Mouse (Mus musculus) frontal cortex, postnatal 25 days (tissue): Measurements from ENCODE around the gene Tefm.
A peak's percentile ranks its signal among the peaks of the same experiment; 100 is the strongest.
"Not testable (repeated sequence)": the region's sequence is repeated elsewhere in the genome, so short reads cannot be mapped to it uniquely, and the experiment has no call there.

Experiments
- DNase-seq, 2 experiments: peaks; one replicate each; pipeline ENCODE4 v3.0.0; 2022; ENCODE audit warnings: low spot score in 2 of 2

Gene Tefm

DNA sequence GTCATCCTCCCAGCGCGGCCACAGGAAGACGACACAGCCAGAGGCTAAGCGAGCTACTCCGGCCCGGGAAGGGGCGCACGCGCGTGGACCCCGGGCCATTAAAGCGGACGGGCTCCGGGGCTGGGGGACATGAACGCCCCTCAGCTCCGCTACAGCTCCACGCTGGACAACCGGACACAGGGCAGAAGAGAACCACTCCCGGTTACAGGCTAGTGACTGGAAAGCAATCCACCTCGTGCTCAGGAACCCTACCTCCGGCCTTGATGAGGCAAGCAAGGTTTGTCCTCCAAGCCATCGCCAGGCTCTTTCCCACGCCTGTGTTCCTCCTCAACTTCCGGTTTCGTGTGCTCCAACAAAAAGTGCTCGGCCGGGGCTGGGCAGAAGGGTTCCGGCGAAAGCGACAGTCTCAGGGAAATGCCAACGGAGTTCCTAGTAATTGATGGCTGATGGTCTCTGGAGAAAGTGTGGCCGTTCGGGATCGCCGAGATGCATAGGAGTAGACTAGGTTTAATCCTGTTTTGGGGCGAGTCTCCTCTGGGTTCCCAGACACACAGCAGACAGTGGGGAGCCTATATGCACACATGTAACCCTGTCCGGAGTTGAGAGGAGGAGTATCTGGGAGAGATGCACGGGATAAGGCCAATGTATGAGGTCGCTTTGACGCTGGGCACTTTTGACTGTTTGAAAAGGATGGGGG lies at the start of gene Tefm:
TSS of gene Tefm (minus strand) at position 351 of the 697 bp plus-strand sequence.
- peak; percentile 64 to 80 for DNase-seq

DNA sequence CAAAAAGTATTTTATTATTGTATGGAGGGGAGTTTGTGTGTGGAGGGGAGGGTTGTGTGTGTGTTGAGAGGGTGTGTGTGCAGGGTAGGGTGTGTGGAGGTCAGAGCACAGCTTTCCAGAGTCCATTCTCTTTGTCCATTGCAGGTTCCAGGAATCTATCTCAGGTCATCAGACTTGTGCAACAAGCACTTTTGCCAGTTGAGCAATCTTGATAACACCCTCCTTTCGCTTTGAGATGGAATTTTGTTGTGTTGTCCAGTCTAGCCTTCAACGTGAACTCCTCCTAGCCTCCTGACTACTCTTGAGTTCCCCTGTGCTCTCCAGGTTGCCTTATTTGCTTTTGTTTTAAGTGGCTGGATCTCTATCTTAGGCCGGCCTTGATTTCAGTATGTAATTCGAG lies 48.3 kb upstream of the Tefm start:
- DNase-seq = no peak

- DNase-seq = not testable (repeated sequence)
Observed at GRCm38 (mm10) chr11:80185441-80185976, 43.5 kb upstream of the Tefm start.

GRCm38 (mm10) chr11:80184531-80185071 lies 42.6 kb upstream of the Tefm start:
- DNase-seq = no peak

GRCm38 (mm10) chr11:80183705-80184255 lies 41.8 kb upstream of the Tefm start, which contains the start of gene Rnf135:
Gene Rnf135 (plus strand): TSS chr11:80183851.
- DNase-seq = peak; percentile 52 to 70

- DNase-seq = not testable (repeated sequence)
Observed at GRCm38 (mm10) chr11:80183054-80183704, 41.2 kb upstream of the Tefm start.

GRCm38 (mm10) chr11:80181021-80181749 lies 39.2 kb upstream of the Tefm start:
- DNase-seq = no peak

DNA sequence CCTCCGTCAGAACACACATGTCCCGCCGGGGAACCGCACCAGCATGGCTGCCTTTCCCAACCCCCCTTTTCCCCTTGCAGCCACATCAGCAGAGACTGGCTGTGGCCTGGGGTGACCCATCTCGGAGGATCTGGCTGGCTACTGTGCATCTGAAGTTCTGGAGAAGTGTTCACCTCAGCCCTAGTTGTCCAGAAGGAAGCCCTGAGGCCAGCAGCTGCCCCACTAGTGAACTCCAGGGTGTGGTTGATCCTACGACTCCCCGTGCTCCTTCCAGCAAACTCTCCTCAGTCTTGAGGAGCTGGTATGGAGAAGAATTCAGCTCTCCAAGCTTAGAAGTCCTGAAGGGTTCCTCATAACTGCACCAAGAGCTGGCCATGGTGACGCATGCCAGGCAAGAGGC lies 36.3 kb upstream of the Tefm start:
- DNase-seq = no peak

GRCm38 (mm10) chr11:80176911-80177895 lies 35.2 kb upstream of the Tefm start:
- DNase-seq = no peak

- DNase-seq = no peak
Observed at GRCm38 (mm10) chr11:80173963-80174670, 32.1 kb upstream of the Tefm start.

DNA sequence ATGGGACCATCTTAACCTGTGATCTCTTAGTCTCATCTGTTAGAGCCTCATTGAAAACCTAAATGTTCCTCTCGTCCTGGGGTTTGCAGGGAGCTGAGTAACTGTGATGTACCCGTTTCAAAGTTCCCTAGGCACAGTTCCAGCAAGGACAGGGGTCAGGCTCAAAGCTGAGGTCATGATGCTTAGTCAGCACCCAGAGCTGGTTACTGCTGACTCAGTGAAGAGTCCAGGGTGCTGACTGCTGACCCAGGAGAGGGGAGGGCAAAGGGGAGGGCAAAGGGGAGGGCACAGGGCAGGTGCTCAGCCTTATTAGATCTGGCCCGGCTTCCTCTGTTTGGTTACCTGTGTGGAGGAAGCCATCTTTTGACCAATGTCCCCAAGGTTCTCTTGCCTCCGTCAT lies 29.9 kb upstream of the Tefm start:
- DNase-seq = no peak

DNA sequence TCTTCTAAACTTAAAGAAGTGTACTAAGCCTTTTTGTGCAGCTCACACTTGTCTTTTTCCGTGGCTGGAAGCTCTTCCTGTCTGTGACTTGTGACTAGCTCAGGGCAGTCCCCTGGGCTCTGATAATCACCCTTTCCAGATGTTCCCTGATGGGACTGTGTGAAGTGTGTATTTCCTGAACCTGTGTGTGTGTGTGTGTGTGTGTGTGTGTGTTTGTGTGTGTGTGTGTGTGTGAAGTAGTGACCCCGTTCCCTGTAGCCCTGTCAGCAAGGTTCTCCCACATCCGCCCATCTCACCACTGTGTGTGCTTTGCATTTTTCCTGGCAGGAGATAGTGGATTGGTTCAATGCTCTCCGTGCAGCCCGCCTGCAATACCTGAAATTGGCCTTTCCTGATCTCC lies 28.4 kb upstream of the Tefm start:
- no peak for DNase-seq

GRCm38 (mm10) chr11:80169629-80170028 lies 27.7 kb upstream of the Tefm start:
- no peak for DNase-seq

DNA sequence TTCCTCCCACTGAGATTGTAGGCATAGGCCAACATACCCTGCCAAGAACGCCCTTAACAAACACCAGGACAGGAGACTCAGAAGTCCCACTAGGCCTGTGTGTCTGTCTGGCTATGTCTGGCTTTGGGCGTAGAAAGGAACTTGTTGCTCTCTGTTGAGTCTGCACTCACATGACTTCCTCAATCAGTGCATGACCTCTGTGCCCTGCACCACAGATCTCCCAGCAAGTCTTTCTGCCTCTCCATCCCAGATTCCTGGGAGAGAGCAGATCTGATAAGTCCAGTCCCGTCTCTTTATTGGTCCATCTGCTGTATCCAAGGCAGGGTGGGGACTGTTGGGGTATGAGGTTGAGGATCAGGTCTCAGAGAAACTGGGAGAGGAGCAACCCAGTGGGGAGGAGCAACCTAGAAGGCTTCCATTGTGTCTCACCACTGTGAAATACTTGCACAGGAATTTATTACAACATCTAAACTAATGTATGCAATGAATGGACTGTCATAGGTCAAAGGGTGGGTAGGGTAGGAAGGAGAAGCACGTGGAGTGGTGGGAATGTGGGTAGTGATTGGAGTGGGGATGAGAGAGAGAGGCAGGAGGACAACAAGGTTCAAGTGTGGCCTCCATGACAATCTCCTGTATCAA lies 26.8 kb upstream of the Tefm start:
- no peak for DNase-seq

DNA sequence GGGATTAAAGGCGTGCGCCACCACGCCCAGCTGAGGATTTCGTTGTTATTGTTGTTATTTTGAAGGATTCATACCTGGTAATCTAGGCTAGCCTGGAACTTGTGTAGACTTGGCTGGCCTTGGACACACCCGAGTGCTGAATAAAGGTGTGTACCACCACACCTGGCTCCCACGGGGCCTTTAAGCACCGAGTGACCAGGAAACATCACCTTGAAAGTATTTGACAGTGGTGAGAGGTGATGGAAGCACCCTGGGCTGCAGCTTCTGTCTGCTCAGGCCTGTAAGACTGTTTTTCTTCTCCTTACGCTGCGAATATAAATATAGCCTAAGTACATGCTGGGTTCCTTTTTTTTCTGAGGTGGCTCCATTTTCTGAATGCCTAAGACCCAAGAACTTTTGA lies 26.1 kb upstream of the Tefm start:
- no peak for DNase-seq

DNA sequence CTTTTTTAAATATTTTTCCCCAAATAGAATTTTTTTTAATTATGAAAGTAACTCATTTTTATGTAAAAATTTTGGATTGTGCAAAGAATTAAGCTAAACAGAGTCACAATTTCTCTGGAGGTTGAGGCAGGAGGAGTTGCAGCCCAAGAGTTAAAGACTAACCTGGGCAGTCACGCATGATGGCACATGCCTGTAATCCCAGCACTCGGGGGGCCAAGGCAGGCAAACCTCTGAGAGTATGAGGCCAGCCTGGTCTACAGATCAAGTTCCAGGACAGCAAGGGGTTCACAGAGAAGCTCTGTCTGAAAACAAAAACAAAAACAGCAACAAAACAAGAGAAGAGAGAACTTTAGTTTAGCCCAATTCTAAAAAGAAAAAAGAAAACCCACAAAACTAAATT lies 22.2 kb upstream of the Tefm start:
- no peak for DNase-seq

- no peak for DNase-seq
Observed at GRCm38 (mm10) chr11:80163362-80164116, 21.6 kb upstream of the Tefm start.

DNA sequence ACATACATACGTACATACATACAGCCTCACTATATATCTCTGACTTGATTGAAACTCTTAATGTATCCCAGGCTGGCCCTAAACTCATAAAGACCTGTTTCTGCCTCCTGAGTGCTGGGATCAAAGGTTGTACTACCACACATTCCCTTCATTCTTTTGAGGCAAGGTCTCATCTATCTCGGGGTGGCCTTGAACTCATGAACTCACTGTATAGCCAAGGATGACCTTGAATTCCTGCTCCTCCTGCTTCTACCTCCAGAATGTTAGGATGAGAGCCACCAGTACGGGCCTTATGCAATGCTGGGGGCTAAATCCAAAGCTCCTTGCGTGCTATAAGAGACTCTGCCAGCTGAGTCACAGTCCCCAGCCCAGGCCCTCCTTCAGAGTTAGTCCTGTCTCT lies 19.1 kb upstream of the Tefm start:
- no peak for DNase-seq

DNA sequence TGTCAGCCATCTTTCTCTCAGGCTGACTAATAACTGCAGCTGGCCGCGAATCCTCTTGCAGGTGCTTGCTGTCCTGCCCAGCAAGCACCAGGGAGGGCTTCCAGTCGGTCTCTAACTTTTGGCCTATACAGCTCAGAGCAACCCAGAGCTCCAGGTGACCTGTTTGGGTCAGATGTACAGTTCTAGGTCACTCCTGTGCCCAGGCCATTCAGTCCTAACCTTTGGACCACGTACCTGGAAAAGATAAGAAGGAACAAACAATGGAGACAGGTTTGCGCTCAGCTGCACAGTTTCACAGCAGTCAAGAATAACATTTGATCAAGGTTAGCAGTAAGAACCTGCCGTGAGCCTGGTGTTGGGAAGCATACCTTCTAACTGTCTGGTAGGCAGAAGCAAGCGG lies 17.0 kb upstream of the Tefm start:
- no peak for DNase-seq
